Mouse (Mus musculus): ENCODE measurements around the gene Hectd2. TPM values are rescaled to one million over a fixed set of nuclear protein-coding genes. Genes with fewer than 3 reads are reported as not detected.
A peak's percentile ranks its signal among the peaks of the same experiment; 100 is the strongest.

Hectd2 gene
- polyA plus RNA-seq, 1 experiment from 2014 or later: 0.48 TPM

GRCm38 (mm10) chr19:36646132-36646828, 91.8 kb downstream of the Hectd2 start:
- Histone ChIP-seq H3K27me3 (ENCODE audit: control insufficient read depth, insufficient read depth, low read depth, low read length) (no peaks in the 10 kb centered on the region), H3K9ac (ENCODE audit: low read depth, low read length) (no peak overlapping the region), H3K4me3 (ENCODE audit: low read depth, low read length) (no peak overlapping the region), H3K4me2 (ENCODE audit: low read depth, low read length) (no peak overlapping the region), H3K27ac (ENCODE audit: low read length) (no peak overlapping the region), H3K4me1 (ENCODE audit: control insufficient read depth, low read depth, low read length) (no peaks in the 10 kb centered on the region), H3K36me3 (ENCODE audit: control insufficient read depth, insufficient read depth) (no peaks in the 10 kb centered on the region), H3K9me3 (replicated peaks; ENCODE audit: control insufficient read depth, low read length) (no peaks in the 10 kb centered on the region)
- ATAC-seq (ENCODE audit: low read depth): no peak
- WGBS (ENCODE audit: insufficient replicate concordance): 46% methylated on average over 7 of the region's 7 CpGs

- H3K9me3 ChIP-seq (replicated peaks; ENCODE audit: control insufficient read depth, low read length): no peaks in the 10 kb centered on the region
- H3K4me3 ChIP-seq (ENCODE audit: low read depth, low read length): no peak overlapping the region
- ATAC-seq (ENCODE audit: low read depth): no peak
- no peak overlapping the region for H3K4me2 ChIP-seq (ENCODE audit: low read depth, low read length)
- H3K27ac ChIP-seq (ENCODE audit: low read length): no peak overlapping the region
- WGBS (ENCODE audit: insufficient replicate concordance): 69% methylated on average over 1 of the region's 1 CpGs
- H3K27me3 ChIP-seq (ENCODE audit: control insufficient read depth, insufficient read depth, low read depth, low read length): no peaks in the 10 kb centered on the region
- no peaks in the 10 kb centered on the region for H3K36me3 ChIP-seq (ENCODE audit: control insufficient read depth, insufficient read depth)
- no peak overlapping the region for H3K9ac ChIP-seq (ENCODE audit: low read depth, low read length)
- no peaks in the 10 kb centered on the region for H3K4me1 ChIP-seq (ENCODE audit: control insufficient read depth, low read depth, low read length)
Measured at GRCm38 (mm10) chr19:36652686-36653085, 98.2 kb downstream of the Hectd2 start.

GRCm38 (mm10) chr19:36662734-36663133, 108.3 kb downstream of the Hectd2 start:
- ATAC-seq (ENCODE audit: low read depth): no peak
- no peaks in the 10 kb centered on the region for H3K9me3 ChIP-seq (replicated peaks; ENCODE audit: control insufficient read depth, low read length)
- H3K27ac ChIP-seq (ENCODE audit: low read length): no peak overlapping the region
- no peaks in the 10 kb centered on the region for H3K27me3 ChIP-seq (ENCODE audit: control insufficient read depth, insufficient read depth, low read depth, low read length)
- H3K4me3 ChIP-seq (ENCODE audit: low read depth, low read length): no peak overlapping the region
- H3K4me2 ChIP-seq (ENCODE audit: low read depth, low read length): no peak overlapping the region
- no peaks in the 10 kb centered on the region for H3K36me3 ChIP-seq (ENCODE audit: control insufficient read depth, insufficient read depth)
- 80% methylated on average over 1 of the region's 1 CpGs for WGBS (ENCODE audit: insufficient replicate concordance)
- no peak overlapping the region for H3K9ac ChIP-seq (ENCODE audit: low read depth, low read length)
- H3K4me1 ChIP-seq (ENCODE audit: control insufficient read depth, low read depth, low read length): no peaks in the 10 kb centered on the region

GRCm38 (mm10) chr19:36663918-36664317, 109.5 kb downstream of the Hectd2 start:
- Histone ChIP-seq H3K36me3 (ENCODE audit: control insufficient read depth, insufficient read depth) (no peaks in the 10 kb centered on the region), H3K27me3 (ENCODE audit: control insufficient read depth, insufficient read depth, low read depth, low read length) (no peaks in the 10 kb centered on the region), H3K9ac (ENCODE audit: low read depth, low read length) (no peak overlapping the region), H3K4me3 (ENCODE audit: low read depth, low read length) (no peak overlapping the region), H3K4me2 (ENCODE audit: low read depth, low read length) (no peak overlapping the region), H3K27ac (ENCODE audit: low read length) (no peak overlapping the region), H3K9me3 (replicated peaks; ENCODE audit: control insufficient read depth, low read length) (no peaks in the 10 kb centered on the region), H3K4me1 (ENCODE audit: control insufficient read depth, low read depth, low read length) (no peaks in the 10 kb centered on the region)
- ATAC-seq (ENCODE audit: low read depth): no peak
- WGBS (ENCODE audit: insufficient replicate concordance): 49% methylated on average over 2 of the region's 2 CpGs

- ATAC-seq (ENCODE audit: low read depth): no peak
Measured at GRCm38 (mm10) chr19:36664417-36664816, 110.0 kb downstream of the Hectd2 start.

GRCm38 (mm10) chr19:36665206-36665605, 110.8 kb downstream of the Hectd2 start:
- H3K9ac ChIP-seq (ENCODE audit: low read depth, low read length): no peak overlapping the region
- no peak for ATAC-seq (ENCODE audit: low read depth)
- no peaks in the 10 kb centered on the region for H3K27me3 ChIP-seq (ENCODE audit: control insufficient read depth, insufficient read depth, low read depth, low read length)
- no peaks in the 10 kb centered on the region for H3K9me3 ChIP-seq (replicated peaks; ENCODE audit: control insufficient read depth, low read length)
- H3K4me3 ChIP-seq (ENCODE audit: low read depth, low read length): no peak overlapping the region
- 69% methylated on average over 7 of the region's 7 CpGs for WGBS (ENCODE audit: insufficient replicate concordance)
- no peak overlapping the region for H3K27ac ChIP-seq (ENCODE audit: low read length)
- H3K36me3 ChIP-seq (ENCODE audit: control insufficient read depth, insufficient read depth): no peaks in the 10 kb centered on the region
- H3K4me2 ChIP-seq (ENCODE audit: low read depth, low read length): no peak overlapping the region
- H3K4me1 ChIP-seq (ENCODE audit: control insufficient read depth, low read depth, low read length): no peaks in the 10 kb centered on the region

More at GRCm38 (mm10) chr19:36664417-36664816, 110.0 kb downstream of the Hectd2 start:
- WGBS (ENCODE audit: insufficient replicate concordance): 68% methylated on average over 6 of the region's 6 CpGs
- Histone ChIP-seq H3K27ac (ENCODE audit: low read length) (no peak overlapping the region), H3K9ac (ENCODE audit: low read depth, low read length) (no peak overlapping the region), H3K4me3 (ENCODE audit: low read depth, low read length) (no peak overlapping the region), H3K4me2 (ENCODE audit: low read depth, low read length) (no peak overlapping the region), H3K9me3 (replicated peaks; ENCODE audit: control insufficient read depth, low read length) (no peaks in the 10 kb centered on the region), H3K4me1 (ENCODE audit: control insufficient read depth, low read depth, low read length) (no peaks in the 10 kb centered on the region), H3K36me3 (ENCODE audit: control insufficient read depth, insufficient read depth) (no peaks in the 10 kb centered on the region), H3K27me3 (ENCODE audit: control insufficient read depth, insufficient read depth, low read depth, low read length) (no peaks in the 10 kb centered on the region)

GRCm38 (mm10) chr19:36665641-36666040, 111.2 kb downstream of the Hectd2 start:
- Histone ChIP-seq H3K27ac (ENCODE audit: low read length) (no peak overlapping the region), H3K9me3 (replicated peaks; ENCODE audit: control insufficient read depth, low read length) (no peaks in the 10 kb centered on the region), H3K4me3 (ENCODE audit: low read depth, low read length) (no peak overlapping the region), H3K36me3 (ENCODE audit: control insufficient read depth, insufficient read depth) (no peaks in the 10 kb centered on the region), H3K9ac (ENCODE audit: low read depth, low read length) (no peak overlapping the region), H3K4me1 (ENCODE audit: control insufficient read depth, low read depth, low read length) (no peaks in the 10 kb centered on the region), H3K4me2 (ENCODE audit: low read depth, low read length) (no peak overlapping the region), H3K27me3 (ENCODE audit: control insufficient read depth, insufficient read depth, low read depth, low read length) (no peaks in the 10 kb centered on the region)
- 41% methylated on average over 5 of the region's 5 CpGs for WGBS (ENCODE audit: insufficient replicate concordance)
- ATAC-seq (ENCODE audit: low read depth): 0 out of 2 replicates have a peak, but pooled peaks have one; percentile 27

GRCm38 (mm10) chr19:36666471-36666870, 112.0 kb downstream of the Hectd2 start:
- no peak overlapping the region for H3K4me2 ChIP-seq (ENCODE audit: low read depth, low read length)
- H3K9ac ChIP-seq (ENCODE audit: low read depth, low read length): no peak overlapping the region

GRCm38 (mm10) chr19:36667368-36667767, 112.9 kb downstream of the Hectd2 start:
- Histone ChIP-seq H3K9me3 (replicated peaks; ENCODE audit: control insufficient read depth, low read length) (no peaks in the 10 kb centered on the region), H3K27ac (ENCODE audit: low read length) (no peak overlapping the region), H3K9ac (ENCODE audit: low read depth, low read length) (no peak overlapping the region), H3K4me2 (ENCODE audit: low read depth, low read length) (no peak overlapping the region), H3K27me3 (ENCODE audit: control insufficient read depth, insufficient read depth, low read depth, low read length) (no peaks in the 10 kb centered on the region), H3K4me1 (ENCODE audit: control insufficient read depth, low read depth, low read length) (no peaks in the 10 kb centered on the region), H3K4me3 (ENCODE audit: low read depth, low read length) (no peak overlapping the region), H3K36me3 (ENCODE audit: control insufficient read depth, insufficient read depth) (no peaks in the 10 kb centered on the region)
- no peak for ATAC-seq (ENCODE audit: low read depth)
- 67% methylated on average over 6 of the region's 6 CpGs for WGBS (ENCODE audit: insufficient replicate concordance)

More at GRCm38 (mm10) chr19:36666471-36666870, 112.0 kb downstream of the Hectd2 start:
- Histone ChIP-seq H3K4me3 (ENCODE audit: low read depth, low read length) (no peak overlapping the region), H3K27me3 (ENCODE audit: control insufficient read depth, insufficient read depth, low read depth, low read length) (no peaks in the 10 kb centered on the region), H3K27ac (ENCODE audit: low read length) (no peak overlapping the region), H3K4me1 (ENCODE audit: control insufficient read depth, low read depth, low read length) (no peaks in the 10 kb centered on the region), H3K36me3 (ENCODE audit: control insufficient read depth, insufficient read depth) (no peaks in the 10 kb centered on the region), H3K9me3 (replicated peaks; ENCODE audit: control insufficient read depth, low read length) (no peaks in the 10 kb centered on the region)
- WGBS (ENCODE audit: insufficient replicate concordance): 69% methylated on average over 5 of the region's 5 CpGs
- no peak for ATAC-seq (ENCODE audit: low read depth)

All from liver, embryonic 16.5 days (tissue).